Mouse (Mus musculus): ENCODE measurements around the gene Gm11562.

- TF ChIP-seq CTCF (IDR thresholded peaks at IDR 0.05; ENCODE audit: low read depth, low read length): no peak
- TF ChIP-seq POLR2A (IDR thresholded peaks at IDR 0.05; ENCODE audit: insufficient read depth, low read length): no peak
Measured at GRCm38 (mm10) chr11:99585096-99585495, 35.1 kb downstream of the Gm11562 start.

All from ES-Bruce4 (cell line).